ENCODE assay signal across 8 mouse cellular contexts in the genomic region with DNA sequence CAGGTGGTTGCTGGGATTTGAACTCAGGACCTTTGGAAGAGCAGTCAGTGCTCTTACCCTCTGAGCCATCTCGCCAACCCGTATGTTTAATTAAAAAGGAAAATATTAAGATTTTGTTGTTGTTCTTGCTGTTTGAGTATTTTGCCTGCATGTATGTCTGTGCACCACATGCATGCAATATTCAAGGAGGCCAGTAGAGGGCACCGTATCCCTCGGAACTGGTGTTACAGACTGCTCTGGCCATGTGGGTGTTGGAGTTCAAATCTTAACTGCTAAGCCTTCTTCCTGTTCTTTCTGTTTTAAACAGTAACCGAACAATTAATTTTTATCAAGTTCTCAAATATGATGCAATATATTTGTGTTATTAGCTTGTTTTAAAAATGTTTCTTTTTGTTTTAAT. TPM values are rescaled to one million over a fixed set of nuclear protein-coding genes. Genes with fewer than 3 reads are reported as not detected.
A peak's percentile ranks its signal among the peaks of the same experiment; 100 is the strongest.
DNase-seq lines count a peak whose midpoint lies in the region; ATAC-seq lines count a peak whose summit lies in the region.

No protein-coding gene starts in this region.

- 17% methylated on average over 5 of the region's 5 CpGs for WGBS in forebrain, embryonic 11.5 days
- 22% methylated on average over 5 of the region's 5 CpGs for WGBS in forebrain, embryonic 12.5 days
- WGBS in neural tube, embryonic 15.5 days, result 23% methylated on average over 5 of the region's 5 CpGs

- H3K27me3 ChIP-seq in forebrain, embryonic 11.5 days (ENCODE audit: control insufficient read depth, insufficient read depth, low read length), result peaks cover 4% of the 10 kb centered on the region
- peaks cover 15% of the 10 kb centered on the region for H3K27me3 ChIP-seq in forebrain, embryonic 12.5 days
- H3K27me3 ChIP-seq in neural tube, embryonic 15.5 days (replicated peaks), result peaks cover 3% of the 10 kb centered on the region

- H3K9me3 ChIP-seq in forebrain, embryonic 11.5 days (ENCODE audit: control insufficient read depth, low read length), result no peaks in the 10 kb centered on the region
- no peaks in the 10 kb centered on the region for H3K9me3 ChIP-seq in forebrain, embryonic 12.5 days
- no peaks in the 10 kb centered on the region for H3K9me3 ChIP-seq in neural tube, embryonic 15.5 days (replicated peaks)

- no peaks in the 10 kb centered on the region; the same call in 1 of the 2 replicates for H3K4me1 ChIP-seq in forebrain, embryonic 11.5 days (replicated peaks; ENCODE audit: control insufficient read depth, insufficient read depth, low read length)
- H3K4me1 ChIP-seq in forebrain, embryonic 12.5 days, result peaks cover 7% of the 10 kb centered on the region; the same call in 1 of the 2 replicates
- H3K4me1 ChIP-seq in neural tube, embryonic 15.5 days, result peaks cover 9% of the 10 kb centered on the region

- no peak overlapping the region for H3K4me2 ChIP-seq in forebrain, embryonic 11.5 days (ENCODE audit: low read depth, low read length, severe bottlenecking)
- H3K4me2 ChIP-seq in forebrain, embryonic 12.5 days, result no peak overlapping the region
- no peak overlapping the region for H3K4me2 ChIP-seq in neural tube, embryonic 15.5 days

- no peak overlapping the region for H3K9ac ChIP-seq in forebrain, embryonic 11.5 days (ENCODE audit: low read length)
- no peak overlapping the region for H3K9ac ChIP-seq in forebrain, embryonic 12.5 days
- H3K9ac ChIP-seq in neural tube, embryonic 15.5 days (replicated peaks), result no peak overlapping the region

- DNase-seq in forebrain, embryonic 11.5 days (ENCODE audit: low spot score), result peak; percentile 84
- DNase-seq in neural tube, embryonic 10.5 days (ENCODE audit: extremely low spot score, low spot score), result peak; percentile 66
- peak; percentile 76 for DNase-seq in c-Kit-positive CD71-negative TER-119-negative erythroid progenitor cells, embryonic 14.5 days (ENCODE audit: low read depth)
- DNase-seq in hindlimb bud, embryonic 11.5 days (ENCODE audit: extremely low spot score, low read depth, low spot score), result peak; percentile 71
- DNase-seq in thymus, postnatal 0 days (ENCODE audit: low spot score), result peak; percentile 78

- H3K4me3 ChIP-seq in forebrain, embryonic 11.5 days (ENCODE audit: low read depth, low read length), result no peak overlapping the region
- H3K4me3 ChIP-seq in forebrain, embryonic 12.5 days (replicated peaks), result no peak overlapping the region
- no peak overlapping the region for H3K4me3 ChIP-seq in neural tube, embryonic 15.5 days (replicated peaks)

- no peak for ATAC-seq in forebrain, embryonic 11.5 days (replicated peaks; ENCODE audit: low FRiP score)
- no peak for ATAC-seq in forebrain, embryonic 12.5 days (ENCODE audit: low FRiP score)
- no peak for ATAC-seq in neural tube, embryonic 15.5 days (ENCODE audit: low FRiP score)
- ATAC-seq in megakaryocyte-erythroid progenitor cell, adult 5-6 weeks (replicated peaks; ENCODE audit: low FRiP score, low TSS enrichment, poor library complexity, severe bottlenecking), result 0 out of 2 replicates have a peak, but pooled peaks have one; percentile 42

- no peak overlapping the region for H3K27ac ChIP-seq in forebrain, embryonic 11.5 days (ENCODE audit: low read depth, low read length)
- H3K27ac ChIP-seq in forebrain, embryonic 12.5 days, result no peak overlapping the region
- H3K27ac ChIP-seq in neural tube, embryonic 15.5 days (replicated peaks), result no peak overlapping the region

- no peaks in the 10 kb centered on the region for H3K36me3 ChIP-seq in forebrain, embryonic 11.5 days (ENCODE audit: control insufficient read depth, insufficient read depth, low read length)
- H3K36me3 ChIP-seq in forebrain, embryonic 12.5 days (replicated peaks), result no peaks in the 10 kb centered on the region
- no peaks in the 10 kb centered on the region for H3K36me3 ChIP-seq in neural tube, embryonic 15.5 days

RNA-seq across cellular contexts. Expression of gene Zc3h12a, which starts 4.8 kb away (rescaled TPM):
- 0.16 and 0.57 TPM in 2 replicates for polyA plus RNA-seq in forebrain, embryonic 11.5 days (2014; fragmentation: Nextera tagmentation; extraction: Ambion mirVana)
- 0.18 and 0.23 TPM in 2 replicates for polyA plus RNA-seq in forebrain, embryonic 12.5 days (2016; fragmentation: Nextera tagmentation; extraction: Ambion mirVana)
- 0.15 and 0.68 TPM in 2 replicates for polyA plus RNA-seq in neural tube, embryonic 15.5 days (2015; fragmentation: Nextera tagmentation; extraction: Ambion mirVana)
- 3.8 and 4.7 TPM in 2 replicates for total RNA-seq in megakaryocyte-erythroid progenitor cell, adult 5-6 weeks (2014; fragmentation: Nextera tagmentation)
- total RNA-seq in megakaryocyte-erythroid progenitor cell, adult 5-6 weeks (2017), result 2.7 and 5.6 TPM in 2 replicates
- 3.0 and 3.5 TPM in 2 replicates for polyA plus RNA-seq in thymus, postnatal 0 days (2015; fragmentation: Nextera tagmentation; extraction: Ambion mirVana)

RNA-seq across cellular contexts. Expression of gene Meaf6, which starts 47.5 kb away (rescaled TPM):
- polyA plus RNA-seq in forebrain, embryonic 11.5 days (2014; fragmentation: Nextera tagmentation; extraction: Ambion mirVana), result 109 and 120 TPM in 2 replicates
- polyA plus RNA-seq in forebrain, embryonic 12.5 days (2016; fragmentation: Nextera tagmentation; extraction: Ambion mirVana), result 128 and 138 TPM in 2 replicates
- polyA plus RNA-seq in neural tube, embryonic 15.5 days (2015; fragmentation: Nextera tagmentation; extraction: Ambion mirVana), result 141 and 164 TPM in 2 replicates
- 31.2 and 52.8 TPM in 2 replicates for total RNA-seq in megakaryocyte-erythroid progenitor cell, adult 5-6 weeks (2014; fragmentation: Nextera tagmentation)
- total RNA-seq in megakaryocyte-erythroid progenitor cell, adult 5-6 weeks (2017), result 34.5 and 49.7 TPM in 2 replicates
- polyA plus RNA-seq in thymus, postnatal 0 days (2015; fragmentation: Nextera tagmentation; extraction: Ambion mirVana), result 48.4 and 57.8 TPM in 2 replicates
